Mouse (Mus musculus) cerebellum, postnatal 25 days (tissue): ENCODE measurements around the gene Gm11027.

Experiments used
- DNase-seq, 2 experiments: peaks; one replicate each; pipeline ENCODE4 v3.0.0; 2021; ENCODE audit warnings: mixed read lengths in 2 of 2

Gm11027 gene

GRCm38 (mm10) chr12:116280149-116280652 is 5.0 kb downstream of the Gm11027 start:
- no peak for DNase-seq

- peak; percentile 99 to 100 for DNase-seq
Observed at GRCm38 (mm10) chr12:116280653-116281364, 5.6 kb downstream of the Gm11027 start, which contains the start of gene Esyt2. Gene Esyt2, plus strand, starts transcription at chr12:116281196.

GRCm38 (mm10) chr12:116281427-116282281 is 6.5 kb downstream of the Gm11027 start:
- DNase-seq = peak; percentile 56 to 73

- DNase-seq = no peak
Observed at GRCm38 (mm10) chr12:116282856-116283255, 7.7 kb downstream of the Gm11027 start.

GRCm38 (mm10) chr12:116283511-116283910 is 8.3 kb downstream of the Gm11027 start:
- no peak for DNase-seq

GRCm38 (mm10) chr12:116293185-116293584 is 18.0 kb downstream of the Gm11027 start:
- DNase-seq = no peak

GRCm38 (mm10) chr12:116293599-116294292 is 18.6 kb downstream of the Gm11027 start:
- no peak for DNase-seq

- no peak for DNase-seq
Observed at GRCm38 (mm10) chr12:116299906-116300305, 24.7 kb downstream of the Gm11027 start.

GRCm38 (mm10) chr12:116302181-116302580 is 27.0 kb downstream of the Gm11027 start:
- DNase-seq = no peak

- DNase-seq = no peak
Observed at GRCm38 (mm10) chr12:116306042-116306441, 30.9 kb downstream of the Gm11027 start.

- DNase-seq = no peak
Observed at GRCm38 (mm10) chr12:116307870-116308269, 32.7 kb downstream of the Gm11027 start.

GRCm38 (mm10) chr12:116308612-116309011 is 33.4 kb downstream of the Gm11027 start:
- DNase-seq = no peak

GRCm38 (mm10) chr12:116313816-116314215 is 38.6 kb downstream of the Gm11027 start:
- no peak for DNase-seq

- DNase-seq = no peak
Observed at GRCm38 (mm10) chr12:116315498-116315897, 40.3 kb downstream of the Gm11027 start.

GRCm38 (mm10) chr12:116317818-116318217 is 42.6 kb downstream of the Gm11027 start:
- no peak for DNase-seq
